Mouse (Mus musculus) liver, embryonic 14.5 days (tissue): ENCODE measurements around the gene Olfr1097.

Experiments
- CTCF ChIP-seq: IDR thresholded peaks from 2 replicates; pipeline ENCODE4 v1.5.1; 2016; ENCODE audit warnings: antibody characterized with exemption, low read depth, control low read depth
- EP300 ChIP-seq: IDR thresholded peaks from 2 replicates; pipeline ENCODE4 v1.6.1; 2016; ENCODE audit warnings: antibody characterized with exemption, low read depth

- TF ChIP-seq EP300 (no peak), CTCF (no peak)
Measured at GRCm38 (mm10) chr2:86926557-86926956, 34.5 kb upstream of the Olfr1097 start.
